10 mouse cellular contexts compared by ENCODE assay signal in genomic region chr7:71467436-71468127, GRCm38 (mm10).
DNase-seq lines count a peak whose midpoint lies in the region; ATAC-seq and TF ChIP-seq lines count a peak whose summit lies in the region.
"Had no signal": no experiment of that assay in that cellular context is flagged by ENCODE, and none has a peak within 500 bp of the region (broad histone marks: within the 10 kb centered on the region; RNA-seq: fewer than 3 reads in every experiment).

No protein-coding gene starts in this region.

- no peaks in the 10 kb centered on the region for H3K9me3 ChIP-seq in lung, embryonic 14.5 days (ENCODE audit: low read depth, low read length)
- no peaks in the 10 kb centered on the region for H3K9me3 ChIP-seq in embryonic facial prominence, embryonic 10.5 days
- H3K9me3 ChIP-seq: liver, embryonic 13.5 days had no signal

- H3K4me3 ChIP-seq in lung, embryonic 14.5 days (ENCODE audit: low read depth, low read length) = no peak overlapping the region
- no peak overlapping the region for H3K4me3 ChIP-seq in embryonic facial prominence, embryonic 10.5 days
- H3K4me3 ChIP-seq: liver, embryonic 13.5 days had no signal

- peak; percentile 91 for DNase-seq in heart, adult 11 months
- no peak for DNase-seq in heart, postnatal 4 days
- peak; percentile 28 to 61 for DNase-seq in urinary bladder, postnatal 36 days (ENCODE audit: low spot score in 2 of 2)
- DNase-seq in urinary bladder, postnatal 10 days (ENCODE audit: low spot score) = no peak
- peak; percentile 62 for DNase-seq in lung, embryonic 14.5 days
- DNase-seq in T-cell, adult 2 months (ENCODE audit: low spot score) = no peak
- DNase-seq in embryonic facial prominence, embryonic 10.5 days (ENCODE audit: low spot score) = no peak
- DNase-seq: liver, embryonic 13.5 days; right cerebral cortex, postnatal 4 days had no signal

- no peak for TF ChIP-seq CTCF in lung, embryonic 14.5 days (IDR thresholded peaks at IDR 0.05; ENCODE audit: low read depth)

- H3K27me3 ChIP-seq in lung, embryonic 14.5 days (ENCODE audit: insufficient read depth, low read length) = no peaks in the 10 kb centered on the region
- no peaks in the 10 kb centered on the region for H3K27me3 ChIP-seq in embryonic facial prominence, embryonic 10.5 days (replicated peaks; ENCODE audit: low read depth, poor library complexity, severe bottlenecking)
- H3K27me3 ChIP-seq: liver, embryonic 13.5 days had no signal

- no peak overlapping the region for H3K4me2 ChIP-seq in lung, embryonic 14.5 days
- H3K4me2 ChIP-seq: liver, embryonic 13.5 days had no signal

- H3K4me1 ChIP-seq in lung, embryonic 14.5 days (ENCODE audit: insufficient read depth) = peaks cover 29% of the 10 kb centered on the region
- peaks cover 37% of the 10 kb centered on the region for H3K4me1 ChIP-seq in embryonic facial prominence, embryonic 10.5 days
- H3K4me1 ChIP-seq: liver, embryonic 13.5 days had no signal

- no peaks in the 10 kb centered on the region for H3K36me3 ChIP-seq in lung, embryonic 14.5 days (ENCODE audit: insufficient read depth)
- H3K36me3 ChIP-seq in embryonic facial prominence, embryonic 10.5 days (replicated peaks) = no peaks in the 10 kb centered on the region
- H3K36me3 ChIP-seq: liver, embryonic 13.5 days had no signal

- no peak overlapping the region for H3K9ac ChIP-seq in lung, embryonic 14.5 days
- H3K9ac ChIP-seq: liver, embryonic 13.5 days had no signal

- ATAC-seq in lung, embryonic 14.5 days (ENCODE audit: insufficient read depth) = no peak
- no peak for ATAC-seq in megakaryocyte progenitor cell, adult 5-6 weeks (replicated peaks; ENCODE audit: poor library complexity)

- 45% methylated on average over 9 of the region's 9 CpGs for WGBS in lung, embryonic 14.5 days
- 80% methylated on average over 9 of the region's 9 CpGs for WGBS in embryonic facial prominence, embryonic 10.5 days

- no peak overlapping the region; the same call in none of the 2 replicates for H3K27ac ChIP-seq in lung, embryonic 14.5 days (ENCODE audit: low read depth)
- H3K27ac ChIP-seq in embryonic facial prominence, embryonic 10.5 days (replicated peaks) = no peak overlapping the region
- H3K27ac ChIP-seq: liver, embryonic 13.5 days had no signal

Comparison
In these comparisons a context has a peak if more than half of its experiments do, and no peak if none do; other contexts are left out.
1. DNase-seq: peak in heart, adult 11 months (single experiment), urinary bladder, postnatal 36 days (2 of 2) and lung, embryonic 14.5 days (single experiment); none in heart, postnatal 4 days (single experiment), urinary bladder, postnatal 10 days (single experiment), T-cell, adult 2 months (single experiment) and embryonic facial prominence, embryonic 10.5 days (single experiment).